Mouse (Mus musculus) yolk sac, embryonic 10.5 days (tissue): ENCODE measurements around the gene Rhot1.
"Not testable (repeated sequence)": the region's sequence is repeated elsewhere in the genome, so short reads cannot be mapped to it uniquely, and the experiment has no call there.

Source experiments
- DNase-seq: peaks from one replicate; pipeline ENCODE4 v3.0.0-alpha.2; 2017; ENCODE audit warnings: low spot score

The Rhot1 gene

DNA sequence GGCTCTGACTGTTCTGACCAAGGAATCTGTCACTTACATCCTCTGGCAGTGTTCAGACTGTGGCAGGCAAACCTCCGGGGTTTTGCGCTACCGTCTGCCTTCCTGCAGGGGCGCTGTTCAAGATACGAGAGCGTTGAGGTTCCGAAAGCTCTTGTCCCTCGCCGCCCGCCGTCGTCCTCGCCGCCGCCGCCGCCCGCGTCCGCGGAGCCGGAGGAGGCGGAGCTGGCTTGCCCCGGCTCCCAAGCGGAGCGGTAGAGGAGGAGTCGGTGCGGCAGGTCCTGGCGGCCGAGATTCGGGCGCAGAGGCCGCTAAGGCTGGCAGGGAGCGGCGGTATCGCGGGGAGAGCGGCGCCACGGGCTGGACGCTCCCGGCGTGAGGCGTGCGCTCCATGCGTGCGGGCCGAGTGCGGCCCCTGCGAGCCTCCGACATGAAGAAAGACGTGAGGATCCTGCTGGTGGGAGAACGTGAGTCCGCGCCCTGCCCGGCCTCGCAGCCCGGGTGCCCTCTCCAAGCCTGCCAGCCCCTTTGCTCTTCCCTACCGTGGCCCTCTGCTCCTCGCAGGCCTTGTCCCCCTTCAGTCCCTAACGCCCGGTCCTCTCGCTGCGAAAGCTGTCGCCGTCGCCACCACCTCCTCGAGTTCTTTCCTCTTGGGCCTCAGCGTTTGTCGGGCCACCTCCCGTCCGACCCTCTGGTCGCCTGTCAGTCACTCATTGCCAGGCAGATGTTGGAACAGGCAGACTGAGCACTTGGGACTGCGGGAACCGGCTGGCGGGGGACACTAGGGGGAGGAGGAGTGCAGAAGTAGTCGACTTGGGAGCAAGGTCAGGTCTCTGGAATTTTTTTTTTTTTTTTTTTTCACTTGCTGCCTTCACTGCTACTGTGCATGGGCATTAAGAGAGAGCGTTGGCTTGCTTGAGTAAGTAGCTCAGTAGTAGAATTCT, at the start of gene Rhot1:
Gene Rhot1, plus strand, starts transcription at position 160 of the 941 bp plus-strand sequence.
- peak; percentile 93 for DNase-seq

DNA sequence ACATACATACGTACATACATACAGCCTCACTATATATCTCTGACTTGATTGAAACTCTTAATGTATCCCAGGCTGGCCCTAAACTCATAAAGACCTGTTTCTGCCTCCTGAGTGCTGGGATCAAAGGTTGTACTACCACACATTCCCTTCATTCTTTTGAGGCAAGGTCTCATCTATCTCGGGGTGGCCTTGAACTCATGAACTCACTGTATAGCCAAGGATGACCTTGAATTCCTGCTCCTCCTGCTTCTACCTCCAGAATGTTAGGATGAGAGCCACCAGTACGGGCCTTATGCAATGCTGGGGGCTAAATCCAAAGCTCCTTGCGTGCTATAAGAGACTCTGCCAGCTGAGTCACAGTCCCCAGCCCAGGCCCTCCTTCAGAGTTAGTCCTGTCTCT, 47.8 kb upstream of the Rhot1 start:
- no peak for DNase-seq

DNA sequence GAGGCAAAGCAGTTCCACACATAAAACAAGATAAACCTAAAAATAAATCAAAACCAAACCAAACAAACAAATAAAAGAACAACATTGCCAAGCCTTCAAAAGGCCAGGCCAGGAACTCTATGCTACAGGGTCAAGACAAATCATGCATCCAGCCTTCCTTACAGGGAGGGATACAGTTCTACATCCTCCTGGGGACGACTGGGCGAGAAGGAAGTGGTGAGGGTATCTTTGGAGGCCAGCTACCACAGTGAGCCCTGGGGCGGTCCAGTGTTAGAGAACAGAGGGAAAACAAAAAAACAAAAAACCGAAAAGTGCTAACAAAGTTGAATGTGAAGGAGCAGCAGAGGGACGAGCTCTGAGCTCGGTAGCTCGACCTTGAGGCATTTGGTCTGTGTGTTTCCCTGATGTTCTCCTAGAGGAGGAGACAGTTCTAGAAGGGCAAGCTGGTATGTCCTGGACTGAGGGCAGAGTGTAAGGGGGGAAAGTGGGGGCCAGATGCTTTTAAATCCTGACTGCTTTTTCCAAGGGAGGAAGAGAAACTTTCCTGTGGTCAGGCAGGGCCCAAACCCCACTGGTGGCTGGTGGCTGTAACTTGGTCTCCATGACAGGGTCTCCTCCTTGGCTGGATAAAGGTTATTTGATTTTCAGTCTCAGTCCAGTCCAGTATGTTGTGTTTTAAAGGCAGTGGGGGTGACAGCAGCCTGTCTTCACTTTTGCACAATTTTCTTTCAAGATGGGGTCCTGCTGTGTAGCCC, 45.3 kb upstream of the Rhot1 start:
- no peak for DNase-seq

DNA sequence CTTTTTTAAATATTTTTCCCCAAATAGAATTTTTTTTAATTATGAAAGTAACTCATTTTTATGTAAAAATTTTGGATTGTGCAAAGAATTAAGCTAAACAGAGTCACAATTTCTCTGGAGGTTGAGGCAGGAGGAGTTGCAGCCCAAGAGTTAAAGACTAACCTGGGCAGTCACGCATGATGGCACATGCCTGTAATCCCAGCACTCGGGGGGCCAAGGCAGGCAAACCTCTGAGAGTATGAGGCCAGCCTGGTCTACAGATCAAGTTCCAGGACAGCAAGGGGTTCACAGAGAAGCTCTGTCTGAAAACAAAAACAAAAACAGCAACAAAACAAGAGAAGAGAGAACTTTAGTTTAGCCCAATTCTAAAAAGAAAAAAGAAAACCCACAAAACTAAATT, 44.6 kb upstream of the Rhot1 start:
- no peak for DNase-seq

DNA sequence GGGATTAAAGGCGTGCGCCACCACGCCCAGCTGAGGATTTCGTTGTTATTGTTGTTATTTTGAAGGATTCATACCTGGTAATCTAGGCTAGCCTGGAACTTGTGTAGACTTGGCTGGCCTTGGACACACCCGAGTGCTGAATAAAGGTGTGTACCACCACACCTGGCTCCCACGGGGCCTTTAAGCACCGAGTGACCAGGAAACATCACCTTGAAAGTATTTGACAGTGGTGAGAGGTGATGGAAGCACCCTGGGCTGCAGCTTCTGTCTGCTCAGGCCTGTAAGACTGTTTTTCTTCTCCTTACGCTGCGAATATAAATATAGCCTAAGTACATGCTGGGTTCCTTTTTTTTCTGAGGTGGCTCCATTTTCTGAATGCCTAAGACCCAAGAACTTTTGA, 40.7 kb upstream of the Rhot1 start:
- no peak for DNase-seq

DNA sequence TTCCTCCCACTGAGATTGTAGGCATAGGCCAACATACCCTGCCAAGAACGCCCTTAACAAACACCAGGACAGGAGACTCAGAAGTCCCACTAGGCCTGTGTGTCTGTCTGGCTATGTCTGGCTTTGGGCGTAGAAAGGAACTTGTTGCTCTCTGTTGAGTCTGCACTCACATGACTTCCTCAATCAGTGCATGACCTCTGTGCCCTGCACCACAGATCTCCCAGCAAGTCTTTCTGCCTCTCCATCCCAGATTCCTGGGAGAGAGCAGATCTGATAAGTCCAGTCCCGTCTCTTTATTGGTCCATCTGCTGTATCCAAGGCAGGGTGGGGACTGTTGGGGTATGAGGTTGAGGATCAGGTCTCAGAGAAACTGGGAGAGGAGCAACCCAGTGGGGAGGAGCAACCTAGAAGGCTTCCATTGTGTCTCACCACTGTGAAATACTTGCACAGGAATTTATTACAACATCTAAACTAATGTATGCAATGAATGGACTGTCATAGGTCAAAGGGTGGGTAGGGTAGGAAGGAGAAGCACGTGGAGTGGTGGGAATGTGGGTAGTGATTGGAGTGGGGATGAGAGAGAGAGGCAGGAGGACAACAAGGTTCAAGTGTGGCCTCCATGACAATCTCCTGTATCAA, 40.1 kb upstream of the Rhot1 start:
- DNase-seq, result peak; percentile 79

DNA sequence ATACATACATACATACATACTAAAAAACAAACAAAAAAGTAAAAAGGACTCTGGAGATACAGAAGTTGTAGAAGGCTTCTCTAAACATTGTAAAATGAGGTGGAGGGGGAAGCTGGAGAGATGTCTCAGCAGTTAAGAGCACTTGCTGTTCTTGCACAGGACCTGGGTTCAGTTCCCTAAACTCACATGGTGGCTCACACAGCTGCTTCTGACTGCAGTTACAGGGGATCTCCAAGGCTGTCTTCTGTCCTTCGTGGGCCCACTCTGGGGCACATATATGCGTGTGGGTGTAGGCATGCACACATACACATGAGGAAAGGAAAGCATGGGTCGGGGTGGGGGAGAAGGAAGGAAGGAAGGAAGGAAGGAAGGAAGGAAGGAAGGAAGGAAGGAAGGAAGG, 39.2 kb upstream of the Rhot1 start:
- no peak for DNase-seq

- DNase-seq, result no peak
These were observed 38.5 kb upstream of the Rhot1 start for GRCm38 (mm10) chr11:80170351-80170750.

DNA sequence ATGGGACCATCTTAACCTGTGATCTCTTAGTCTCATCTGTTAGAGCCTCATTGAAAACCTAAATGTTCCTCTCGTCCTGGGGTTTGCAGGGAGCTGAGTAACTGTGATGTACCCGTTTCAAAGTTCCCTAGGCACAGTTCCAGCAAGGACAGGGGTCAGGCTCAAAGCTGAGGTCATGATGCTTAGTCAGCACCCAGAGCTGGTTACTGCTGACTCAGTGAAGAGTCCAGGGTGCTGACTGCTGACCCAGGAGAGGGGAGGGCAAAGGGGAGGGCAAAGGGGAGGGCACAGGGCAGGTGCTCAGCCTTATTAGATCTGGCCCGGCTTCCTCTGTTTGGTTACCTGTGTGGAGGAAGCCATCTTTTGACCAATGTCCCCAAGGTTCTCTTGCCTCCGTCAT, 36.9 kb upstream of the Rhot1 start:
- DNase-seq, result peak; percentile 87

DNA sequence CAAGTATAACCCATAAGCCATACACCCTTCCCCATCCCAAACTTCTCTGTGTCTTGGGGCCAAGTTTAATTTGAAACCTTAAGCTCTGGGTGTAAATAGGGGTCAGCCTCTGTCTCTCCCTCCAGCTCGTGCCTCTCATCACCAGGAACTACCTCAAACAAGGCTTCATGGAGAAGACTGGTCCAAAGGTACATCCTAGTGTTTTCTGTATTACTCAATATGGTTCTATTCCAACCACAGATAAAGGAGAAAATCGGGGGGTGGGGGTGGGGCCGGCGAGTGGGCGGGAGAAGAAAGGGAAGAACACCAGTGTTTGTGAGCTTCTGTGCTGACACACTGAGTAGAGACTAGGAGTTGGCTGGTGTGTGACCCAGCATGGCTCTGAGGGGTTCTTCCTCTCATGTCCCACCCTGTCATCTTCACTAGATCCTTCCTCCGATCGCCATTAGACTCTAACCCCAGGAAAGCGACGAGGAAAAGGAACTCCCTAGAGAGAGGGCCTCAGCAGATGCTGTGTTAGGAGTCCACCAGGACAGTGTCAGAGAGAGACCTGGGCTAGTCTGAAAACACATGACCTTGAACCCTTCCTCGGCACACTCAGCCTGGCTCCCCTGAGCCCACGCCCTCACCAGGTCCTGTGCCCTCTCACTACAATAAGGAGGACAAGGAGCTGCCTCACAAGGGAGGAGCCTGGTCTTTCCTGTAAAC, 34.7 kb upstream of the Rhot1 start:
- no peak for DNase-seq

DNA sequence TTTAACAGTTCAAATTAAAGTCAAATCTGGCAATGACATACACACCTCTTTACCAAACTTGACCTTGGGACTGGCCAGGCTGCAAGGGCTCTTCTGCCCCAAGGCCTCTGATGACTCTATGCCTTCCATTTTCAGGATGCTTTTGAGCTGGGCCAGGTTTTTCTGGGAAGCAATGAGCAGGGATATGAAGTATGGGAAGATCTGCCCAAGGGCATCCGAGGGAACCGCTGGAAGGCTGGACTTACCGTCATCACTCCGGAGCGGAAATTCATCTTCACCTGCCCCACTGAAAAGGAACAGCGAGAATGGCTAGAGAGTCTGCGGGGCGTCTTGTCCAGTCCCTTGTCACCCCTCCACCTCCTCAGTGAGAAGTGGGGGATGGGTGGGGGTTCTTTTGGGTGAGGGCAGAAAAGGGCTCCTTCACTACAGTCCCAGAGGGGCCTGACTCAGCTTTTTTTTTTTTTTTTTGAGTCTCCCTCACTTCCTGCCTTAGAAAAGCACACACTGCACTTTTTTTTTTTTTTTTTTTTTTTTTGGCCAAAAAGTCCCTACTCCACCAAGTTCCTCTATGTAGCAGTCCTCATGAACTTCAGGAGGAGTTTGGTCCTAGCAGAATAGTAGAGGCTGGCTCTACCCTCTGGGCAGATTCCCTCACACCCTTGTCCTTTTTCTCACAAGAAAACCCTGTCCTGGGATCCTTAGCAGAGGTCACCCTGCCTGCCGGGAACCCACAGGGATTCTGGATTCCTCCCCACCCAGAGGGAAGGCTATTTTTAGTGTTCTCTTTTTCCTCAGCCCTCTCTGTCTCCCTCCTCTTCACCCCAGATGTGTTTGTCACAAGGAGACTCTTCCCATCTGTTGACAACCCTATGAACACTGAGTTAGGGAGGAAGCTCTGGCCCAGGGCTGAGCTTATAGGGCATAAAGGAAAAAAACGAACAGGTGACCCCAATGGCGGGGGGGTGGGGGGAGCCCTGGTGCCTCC, 31.6 kb upstream of the Rhot1 start:
- DNase-seq, result no peak

GRCm38 (mm10) chr11:80178316-80178715, 30.5 kb upstream of the Rhot1 start:
- no peak for DNase-seq

GRCm38 (mm10) chr11:80181021-80181749, 27.6 kb upstream of the Rhot1 start:
- DNase-seq, result no peak

DNA sequence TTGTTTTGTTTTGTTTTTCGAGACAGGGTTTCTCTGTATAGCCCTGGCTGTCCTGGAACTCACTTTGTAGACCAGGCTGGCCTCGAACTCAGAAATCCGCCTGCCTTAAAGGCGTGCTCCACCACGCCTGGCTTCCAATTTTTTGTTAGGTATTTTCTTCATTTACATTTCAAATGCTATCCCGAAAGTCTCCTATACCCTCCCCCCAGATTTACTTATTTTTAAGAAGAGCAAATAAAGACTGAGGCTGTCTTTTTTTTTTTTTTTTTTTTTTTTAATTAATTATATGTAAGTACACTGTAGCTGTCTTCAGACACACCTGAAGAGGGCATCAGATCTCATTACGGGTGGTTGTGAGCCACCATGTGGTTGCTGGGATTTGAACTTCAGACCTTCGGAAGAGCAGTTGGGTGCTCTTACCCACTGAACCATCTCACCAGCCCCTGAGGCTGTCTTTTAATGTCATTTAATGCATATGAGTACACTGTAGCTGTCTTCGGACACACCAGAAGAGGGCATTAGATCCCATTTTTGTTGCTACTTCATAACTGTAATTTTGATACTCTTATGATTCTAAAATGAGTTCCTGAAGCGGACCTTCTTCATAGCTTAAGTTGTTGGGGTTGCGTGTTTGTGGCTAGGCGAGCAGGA, 25.6 kb upstream of the Rhot1 start:
- DNase-seq, result not testable (repeated sequence)

DNA sequence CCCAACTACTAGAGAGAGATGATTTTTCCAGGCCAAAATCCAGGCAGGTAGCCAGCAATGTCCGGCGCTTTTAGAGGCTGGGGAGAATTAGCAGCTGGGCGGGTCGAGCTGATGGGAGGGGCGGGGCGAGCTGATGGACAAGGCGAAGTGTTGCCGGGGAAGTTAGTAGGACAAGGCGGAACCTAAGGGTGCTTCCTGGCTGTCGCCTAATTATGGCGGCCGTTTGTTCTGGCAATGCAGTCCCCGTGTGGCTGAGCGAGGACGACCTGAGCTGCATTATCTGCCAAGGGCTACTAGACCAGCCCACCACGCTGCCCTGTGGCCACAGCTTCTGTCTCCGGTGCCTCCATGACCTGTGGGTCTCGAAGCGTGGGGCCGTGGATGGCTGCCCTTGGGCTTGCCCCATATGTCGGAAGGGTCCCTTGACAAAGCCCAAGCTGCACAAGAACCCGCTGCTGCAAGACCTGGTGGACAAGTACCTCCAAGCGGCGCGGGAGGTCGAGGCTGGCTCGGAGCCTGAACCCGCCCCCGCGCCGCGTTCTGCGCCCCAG, 25.0 kb upstream of the Rhot1 start, which contains the start of gene Rnf135:
Gene Rnf135, plus strand, starts transcription at position 147 of the 551 bp plus-strand sequence.
- DNase-seq, result peak; percentile 92

DNA sequence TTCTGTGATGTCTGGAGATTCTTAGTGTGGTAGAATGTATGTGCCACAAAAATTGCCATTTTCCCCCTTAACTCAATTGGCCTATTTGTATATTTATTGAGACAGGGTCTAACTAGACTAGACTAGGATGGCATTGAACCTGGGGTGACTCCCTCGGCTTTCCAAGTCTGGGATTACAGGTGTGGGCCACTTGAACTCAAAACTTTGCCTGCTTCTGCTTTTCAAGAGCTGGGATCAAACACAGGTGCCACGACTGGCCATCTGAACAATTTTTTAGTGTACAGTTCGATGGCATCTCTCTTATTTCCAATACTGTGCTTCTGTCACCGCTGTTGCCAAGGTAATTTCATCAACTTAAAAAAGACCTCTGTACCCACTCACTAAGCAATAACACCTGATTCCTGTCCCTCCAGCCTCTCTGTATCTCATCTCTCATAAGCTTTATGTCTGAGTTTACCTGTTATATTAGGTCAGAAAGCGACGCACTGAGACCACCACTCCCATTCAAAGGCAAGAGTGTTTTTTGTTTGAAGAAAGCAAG, 24.2 kb upstream of the Rhot1 start:
- no peak for DNase-seq

DNA sequence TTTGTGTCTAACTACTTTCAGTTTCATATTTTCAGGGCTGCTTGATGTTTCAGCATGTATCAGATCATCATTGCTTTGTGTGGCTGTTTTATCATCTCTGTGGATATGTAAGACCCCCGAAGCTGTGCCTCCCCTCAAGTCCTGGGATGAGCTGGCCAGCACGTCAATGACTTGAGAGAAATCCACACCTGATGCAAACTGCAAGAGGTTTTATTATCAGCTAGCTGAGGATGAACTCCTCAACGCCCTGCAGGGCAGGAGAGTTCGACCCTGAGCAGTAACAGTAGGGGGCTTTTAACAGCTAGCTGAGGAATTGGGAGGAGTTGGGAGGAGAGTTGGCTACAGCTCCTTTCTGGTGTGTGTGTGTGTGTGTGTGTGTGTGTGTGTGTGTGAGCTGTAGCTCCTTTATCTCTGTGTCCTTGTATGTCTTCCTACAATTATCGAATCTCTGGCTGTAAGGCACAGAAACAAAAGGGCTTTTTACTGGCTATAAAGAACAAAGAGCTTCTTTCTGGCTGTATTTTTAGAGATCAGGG, 23.3 kb upstream of the Rhot1 start:
- not testable (repeated sequence) for DNase-seq

GRCm38 (mm10) chr11:80190280-80190679, 18.5 kb upstream of the Rhot1 start:
- peak; percentile 75 for DNase-seq

DNA sequence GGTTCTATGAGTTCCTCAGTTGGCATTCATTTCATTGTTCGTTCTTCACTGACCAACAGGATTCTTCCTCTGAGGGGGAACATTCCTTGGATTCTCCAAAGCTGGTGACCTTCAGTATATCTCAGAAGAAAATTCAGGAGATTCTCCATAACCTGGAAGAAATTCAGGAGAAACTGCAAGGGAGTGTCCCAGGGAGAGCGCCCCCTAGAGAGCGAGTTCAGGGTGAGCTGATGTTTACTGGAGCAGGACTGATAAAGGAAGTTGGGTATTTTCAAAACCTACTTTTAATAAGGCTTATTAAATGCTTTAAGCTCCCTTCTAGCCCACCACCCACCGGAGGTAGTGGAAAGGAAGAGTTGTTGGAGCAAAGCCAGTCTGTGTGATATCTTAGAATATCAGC, 15.0 kb upstream of the Rhot1 start:
- DNase-seq, result no peak
